Mouse (Mus musculus): ENCODE data around the gene Arhgef33.
A peak's percentile ranks its signal among the peaks of the same experiment; 100 is the strongest.

DNA sequence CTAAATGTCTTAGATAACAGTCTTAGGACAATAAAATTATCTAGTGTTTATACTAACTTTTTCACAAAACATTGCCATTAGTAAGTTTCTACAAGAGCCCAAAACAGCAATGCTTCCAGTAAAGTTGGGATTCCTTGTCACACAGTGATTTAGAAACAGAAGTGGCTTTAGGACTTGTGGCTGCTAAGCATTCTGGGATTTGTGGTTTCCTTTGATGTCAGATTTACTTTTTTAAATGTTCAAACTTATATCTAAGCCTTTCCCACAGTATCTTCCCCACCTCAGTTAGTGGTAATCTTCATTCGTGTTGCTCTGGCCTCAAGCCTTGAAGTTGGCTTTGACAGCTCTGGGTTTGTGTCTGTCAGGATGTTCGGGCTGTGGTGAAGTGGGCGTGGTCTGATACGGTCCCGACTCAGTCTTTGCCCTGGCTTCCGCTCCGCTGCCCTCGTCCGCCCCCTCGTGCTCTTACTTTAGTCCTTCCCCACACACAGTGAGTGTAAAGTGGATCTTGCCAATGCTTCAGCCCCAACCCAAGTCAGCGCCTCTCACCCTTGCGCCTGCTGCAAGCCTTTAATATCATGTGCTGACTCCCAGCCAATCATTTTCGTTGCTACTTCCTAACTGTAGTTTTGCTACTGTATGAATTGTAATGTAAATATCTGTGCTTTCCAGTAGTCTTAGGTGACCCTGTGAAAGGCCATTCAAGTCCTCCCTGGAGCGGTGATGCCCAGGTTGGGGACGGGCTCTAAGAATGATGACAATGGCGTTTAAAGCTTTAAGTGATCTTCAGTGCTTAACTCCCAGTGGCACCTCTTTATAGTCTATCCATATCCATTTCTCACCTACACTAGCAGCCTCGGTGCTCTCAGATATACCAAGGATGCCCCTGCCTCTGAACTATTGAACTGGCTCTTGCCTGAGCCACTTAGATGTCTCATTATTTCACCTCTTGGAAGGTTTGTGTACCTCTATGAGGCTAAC is 84.5 kb downstream of the Arhgef33 start:
- TF ChIP-seq CTCF (IDR thresholded peaks at IDR 0.05; ENCODE audit: insufficient read depth, low read length), result peak; percentile 42; the same call in 1 of the 2 replicates
- TF ChIP-seq POLR2A (IDR thresholded peaks at IDR 0.05; ENCODE audit: borderline replicate concordance, extremely low read depth, low read depth, low read length), result no peak
